Mouse (Mus musculus): ENCODE measurements around the gene Mark2. TPM values are rescaled to one million over a fixed set of nuclear protein-coding genes. Genes with fewer than 3 reads are reported as not detected.
A peak's percentile ranks its signal among the peaks of the same experiment; 100 is the strongest.

Gene Mark2
- polyA plus RNA-seq (2014; fragmentation: Nextera tagmentation; extraction: Ambion mirVana), result 43.0 and 53.9 TPM in 2 replicates

DNA sequence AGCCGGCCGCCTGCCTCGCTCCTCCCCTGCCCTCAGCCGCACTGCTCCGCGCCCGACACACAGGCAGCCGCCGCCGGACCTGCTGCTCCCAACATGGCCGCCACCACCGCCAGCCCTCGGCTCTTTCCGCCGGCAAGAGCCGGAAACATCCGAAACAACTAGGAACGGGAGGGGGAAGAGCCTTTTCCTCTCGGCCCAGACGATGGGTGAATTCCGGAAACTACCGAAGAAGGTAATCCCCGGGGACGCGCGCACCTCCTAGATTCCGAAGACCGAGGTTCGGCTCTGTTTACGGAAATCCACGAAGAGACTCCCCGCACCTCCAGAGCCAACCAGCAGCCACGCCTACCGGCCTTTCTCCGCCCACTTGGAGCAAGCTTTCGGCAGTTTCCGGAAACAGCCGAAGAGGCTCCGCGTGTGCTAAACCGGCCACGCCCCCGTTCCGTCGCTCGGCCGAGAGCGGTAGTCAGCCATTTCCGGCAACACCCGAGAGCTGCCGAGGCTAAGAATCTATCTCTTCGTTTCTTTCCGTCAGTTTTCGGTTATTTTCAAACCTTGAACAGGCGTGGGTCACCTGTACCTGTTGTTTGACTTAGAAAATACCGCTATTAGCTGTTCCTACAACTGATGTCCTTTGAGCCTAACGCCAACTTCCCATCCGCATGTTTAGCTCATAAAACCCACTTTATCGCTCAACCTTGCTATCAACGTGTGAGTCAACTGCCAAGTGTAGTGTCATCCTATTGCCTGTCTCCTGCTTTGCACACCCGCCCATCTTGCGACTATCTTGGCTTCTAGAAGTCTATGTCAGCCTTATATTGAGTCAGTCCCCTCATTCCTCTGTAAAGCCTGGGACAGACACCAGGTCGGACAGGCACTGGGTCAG lies at the start of gene Mark2:
Mark2 (minus strand) TSS at position 349 of the 886 bp plus-strand sequence.
- WGBS, result 2% methylated on average over 63 of the region's 63 CpGs
- Histone ChIP-seq H3K4me1 (ENCODE audit: control insufficient read depth, insufficient read depth, low read length) (peaks cover 25% of the 10 kb centered on the region), H3K27ac (ENCODE audit: low read depth, low read length) (peak within 1 kb of the TSS; percentile 74), H3K27me3 (ENCODE audit: control insufficient read depth, insufficient read depth, low read length) (no peaks in the 10 kb centered on the region), H3K4me3 (ENCODE audit: low read depth, low read length) (peak within 1 kb of the TSS; percentile 91), H3K9ac (ENCODE audit: low read length) (peak within 1 kb of the TSS; percentile 98), H3K4me2 (peak within 1 kb of the TSS; percentile 90), H3K36me3 (ENCODE audit: control insufficient read depth, insufficient read depth, low read length) (no peaks in the 10 kb centered on the region), H3K9me3 (ENCODE audit: control insufficient read depth, low read length) (no peaks in the 10 kb centered on the region)
- ATAC-seq (ENCODE audit: low FRiP score), result peak; percentile 96
- DNase-seq (ENCODE audit: low spot score, missing footprints), result peak; percentile 100

DNA sequence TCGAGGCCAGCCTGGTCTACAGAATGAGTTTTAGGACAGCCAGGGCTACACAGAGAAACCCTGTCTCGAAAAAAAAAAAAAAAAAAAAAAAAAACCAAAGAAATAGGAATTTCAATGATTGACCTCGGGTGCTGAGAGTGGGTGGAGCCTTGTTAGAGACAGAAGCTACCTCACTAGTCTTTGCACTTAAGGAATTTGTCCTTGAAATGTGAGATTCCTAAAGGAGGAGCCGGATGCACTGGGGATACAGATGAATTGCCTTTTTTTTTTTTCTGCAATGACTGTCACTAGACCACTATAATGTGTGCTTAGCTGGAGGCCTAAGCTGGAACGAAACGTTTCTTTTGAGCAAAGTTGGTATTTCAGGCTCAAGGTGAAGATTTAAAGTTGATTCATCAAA lies 46.8 kb upstream of the Mark2 start:
- no peak overlapping the region for H3K27ac ChIP-seq (ENCODE audit: low read depth, low read length)
- H3K36me3 ChIP-seq (ENCODE audit: control insufficient read depth, insufficient read depth, low read length), result no peaks in the 10 kb centered on the region
- no peak overlapping the region for H3K4me3 ChIP-seq (ENCODE audit: low read depth, low read length)
- DNase-seq (ENCODE audit: low spot score, missing footprints) (no peak), ATAC-seq (ENCODE audit: low FRiP score) (no peak)
- peaks cover 6% of the 10 kb centered on the region for H3K4me1 ChIP-seq (ENCODE audit: control insufficient read depth, insufficient read depth, low read length)
- H3K4me2 ChIP-seq, result no peak overlapping the region
- 86% methylated on average over 6 of the region's 6 CpGs for WGBS
- H3K27me3 ChIP-seq (ENCODE audit: control insufficient read depth, insufficient read depth, low read length), result no peaks in the 10 kb centered on the region
- H3K9ac ChIP-seq (ENCODE audit: low read length), result no peak overlapping the region
- H3K9me3 ChIP-seq (ENCODE audit: control insufficient read depth, low read length), result no peaks in the 10 kb centered on the region; the same call in 1 of the 2 replicates

DNA sequence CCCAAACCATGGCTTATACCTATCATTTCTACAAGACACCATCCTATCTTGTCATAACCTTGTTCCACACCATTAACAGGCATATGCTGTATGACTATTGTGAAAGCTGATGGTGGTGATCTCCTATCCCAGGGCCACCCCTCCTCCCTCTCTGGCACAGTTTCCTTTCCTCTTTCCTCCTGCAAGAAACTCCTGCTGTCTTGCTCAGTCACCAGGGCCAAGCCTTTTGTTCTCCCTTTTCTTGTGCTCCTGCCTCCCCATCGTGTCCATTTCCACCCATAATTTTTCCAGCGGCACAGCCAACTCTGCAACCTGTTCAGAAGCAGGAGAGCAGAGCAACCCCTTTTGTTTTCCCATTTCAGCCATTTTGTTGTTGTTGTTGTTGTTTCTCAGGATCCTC lies 44.4 kb upstream of the Mark2 start:
- DNase-seq (ENCODE audit: low spot score, missing footprints), result peak; percentile 59
- Histone ChIP-seq H3K4me1 (ENCODE audit: control insufficient read depth, insufficient read depth, low read length) (peaks cover 16% of the 10 kb centered on the region), H3K9me3 (ENCODE audit: control insufficient read depth, low read length) (no peaks in the 10 kb centered on the region; the same call in 1 of the 2 replicates), H3K27me3 (ENCODE audit: control insufficient read depth, insufficient read depth, low read length) (no peaks in the 10 kb centered on the region), H3K27ac (ENCODE audit: low read depth, low read length) (no peak overlapping the region), H3K4me2 (no peak overlapping the region), H3K36me3 (ENCODE audit: control insufficient read depth, insufficient read depth, low read length) (no peaks in the 10 kb centered on the region), H3K4me3 (ENCODE audit: low read depth, low read length) (no peak overlapping the region), H3K9ac (ENCODE audit: low read length) (no peak overlapping the region)
- WGBS, result 63% methylated on average over 2 of the region's 2 CpGs
- no peak for ATAC-seq (ENCODE audit: low FRiP score)

DNA sequence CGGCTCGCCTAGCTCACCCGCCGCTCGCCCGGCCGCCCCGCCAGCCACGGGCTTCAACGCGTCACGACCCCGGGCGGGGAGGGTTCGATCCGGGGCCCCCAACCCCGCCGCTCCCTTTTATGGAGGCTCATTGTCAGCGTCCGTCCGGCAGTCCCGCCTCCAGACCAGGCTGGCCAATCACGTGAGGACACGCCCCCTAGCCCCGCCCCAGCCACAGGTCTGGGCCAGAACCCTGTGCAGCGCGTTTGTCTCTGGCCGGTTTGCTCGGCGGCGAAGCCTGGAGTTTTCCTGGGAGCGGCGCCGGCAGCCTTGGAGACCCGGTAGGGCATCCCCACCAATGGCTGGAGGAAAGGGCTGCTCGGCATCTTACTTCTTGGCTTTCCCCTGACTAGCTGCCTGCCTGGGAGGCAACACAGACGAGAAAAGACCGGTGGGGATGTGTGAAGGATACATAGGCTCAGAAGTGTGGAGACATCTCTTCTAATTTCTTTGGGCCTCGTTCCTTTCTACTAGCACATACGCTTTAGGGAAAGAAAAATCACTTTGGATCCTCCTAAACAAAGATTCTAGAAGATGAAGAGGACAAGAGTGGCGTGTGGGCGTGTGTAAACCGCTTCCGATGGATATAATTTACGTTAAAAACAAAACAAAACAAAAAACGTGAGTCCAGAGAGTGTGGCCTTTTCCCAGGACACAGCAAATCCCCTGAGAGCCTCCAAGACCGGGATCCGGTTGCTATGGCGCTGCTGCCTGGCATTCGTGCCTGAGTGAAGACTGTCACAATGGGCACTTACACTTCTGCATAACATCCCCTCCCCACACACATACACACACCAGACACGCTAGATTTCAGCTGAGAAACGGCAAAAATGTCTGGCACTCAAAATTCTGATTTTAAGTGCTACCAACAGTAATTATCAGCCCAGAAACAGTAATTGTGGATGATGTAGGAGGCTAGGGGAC lies 41.5 kb upstream of the Mark2 start, which contains the start of gene Spindoc:
Spindoc (minus strand) TSS at position 92 of the 963 bp plus-strand sequence.
- H3K9me3 ChIP-seq (ENCODE audit: control insufficient read depth, low read length), result no peaks in the 10 kb centered on the region; the same call in 1 of the 2 replicates
- peaks cover 16% of the 10 kb centered on the region for H3K4me1 ChIP-seq (ENCODE audit: control insufficient read depth, insufficient read depth, low read length)
- peak; percentile 98 for ATAC-seq (ENCODE audit: low FRiP score)
- WGBS, result under 1% methylated on average over 50 of the region's 52 CpGs
- DNase-seq (ENCODE audit: low spot score, missing footprints), result peak; percentile 100
- no peaks in the 10 kb centered on the region for H3K27me3 ChIP-seq (ENCODE audit: control insufficient read depth, insufficient read depth, low read length)
- no peaks in the 10 kb centered on the region; the same call in 1 of the 2 replicates for H3K36me3 ChIP-seq (ENCODE audit: control insufficient read depth, insufficient read depth, low read length)
- peak within 1 kb of the TSS; percentile 96 for H3K27ac ChIP-seq (ENCODE audit: low read depth, low read length)
- peak within 1 kb of the TSS; percentile 89 for H3K9ac ChIP-seq (ENCODE audit: low read length)
- H3K4me2 ChIP-seq, result peak within 1 kb of the TSS; percentile 68
- peak within 1 kb of the TSS; percentile 74 for H3K4me3 ChIP-seq (ENCODE audit: low read depth, low read length)

DNA sequence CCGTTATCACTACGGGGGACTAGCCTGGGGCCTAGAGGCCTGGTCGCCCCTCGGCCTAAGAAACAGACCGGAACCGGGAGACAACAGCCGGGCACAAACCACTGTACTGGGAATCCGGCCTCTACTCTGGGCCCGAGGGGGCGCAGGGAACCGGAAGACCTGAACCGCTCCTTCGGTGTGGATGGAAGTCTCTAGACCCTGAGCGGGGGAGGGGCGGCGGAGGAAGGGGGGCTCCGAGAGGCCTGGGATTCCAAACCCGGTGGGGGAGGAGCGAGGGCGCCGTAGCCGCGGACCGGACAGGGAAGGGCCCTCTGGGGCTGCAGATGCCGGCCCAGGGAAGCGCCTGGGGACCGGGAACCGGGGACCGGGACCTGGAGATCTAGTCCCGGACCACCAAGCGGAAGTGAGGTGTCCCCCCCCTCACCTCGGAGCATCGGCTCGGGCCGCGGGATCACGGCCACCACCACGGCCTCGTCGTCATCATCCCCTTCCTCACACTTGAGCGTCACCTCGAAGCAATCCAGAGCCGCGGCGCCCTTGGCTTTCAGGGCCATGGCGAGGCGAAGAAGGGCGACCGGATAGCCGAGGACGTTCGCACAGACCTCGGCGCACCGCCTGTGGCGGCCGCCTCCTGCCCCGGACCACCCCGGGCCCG lies 40.7 kb upstream of the Mark2 start:
- ATAC-seq (ENCODE audit: low FRiP score), result no peak; the same call in 1 of the 2 replicates
- Histone ChIP-seq H3K4me2 (peak overlapping the region; percentile 68), H3K4me1 (ENCODE audit: control insufficient read depth, insufficient read depth, low read length) (peaks cover 16% of the 10 kb centered on the region), H3K4me3 (ENCODE audit: low read depth, low read length) (peak overlapping the region; percentile 74), H3K9me3 (ENCODE audit: control insufficient read depth, low read length) (no peaks in the 10 kb centered on the region), H3K9ac (ENCODE audit: low read length) (peak overlapping the region; percentile 89), H3K36me3 (ENCODE audit: control insufficient read depth, insufficient read depth, low read length) (no peaks in the 10 kb centered on the region; the same call in 1 of the 2 replicates), H3K27me3 (ENCODE audit: control insufficient read depth, insufficient read depth, low read length) (no peaks in the 10 kb centered on the region), H3K27ac (ENCODE audit: low read depth, low read length) (peak overlapping the region; percentile 96)
- DNase-seq (ENCODE audit: low spot score, missing footprints), result peak; percentile 97
- WGBS, result under 1% methylated on average over 56 of the region's 60 CpGs

DNA sequence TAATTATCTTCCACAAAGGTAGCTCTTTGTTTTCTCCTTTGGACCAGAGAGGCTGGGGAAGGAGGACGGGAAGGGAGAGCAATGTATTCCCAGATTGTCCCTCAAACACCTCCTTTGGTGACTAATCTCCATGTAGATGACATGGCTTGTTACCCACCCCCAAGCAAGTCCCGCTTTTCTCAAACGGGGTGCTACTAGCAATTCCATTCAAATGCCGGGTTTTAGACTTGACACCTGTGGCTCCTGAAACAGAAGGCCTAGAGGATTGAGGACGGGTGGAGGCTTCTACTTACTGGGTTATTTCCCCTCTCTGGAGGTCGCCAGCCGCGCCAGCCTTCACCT lies 40.2 kb upstream of the Mark2 start:
- H3K27ac ChIP-seq (ENCODE audit: low read depth, low read length), result peak overlapping the region; percentile 96; the same call in 1 of the 2 replicates
- no peaks in the 10 kb centered on the region for H3K27me3 ChIP-seq (ENCODE audit: control insufficient read depth, insufficient read depth, low read length)
- peak overlapping the region; percentile 68 for H3K4me2 ChIP-seq
- DNase-seq (ENCODE audit: low spot score, missing footprints), result no peak
- H3K4me1 ChIP-seq (ENCODE audit: control insufficient read depth, insufficient read depth, low read length), result peaks cover 16% of the 10 kb centered on the region
- no peak for ATAC-seq (ENCODE audit: low FRiP score)
- no peaks in the 10 kb centered on the region; the same call in 1 of the 2 replicates for H3K36me3 ChIP-seq (ENCODE audit: control insufficient read depth, insufficient read depth, low read length)
- H3K4me3 ChIP-seq (ENCODE audit: low read depth, low read length), result peak overlapping the region; percentile 74
- 1% methylated on average over 8 of the region's 8 CpGs for WGBS
- H3K9ac ChIP-seq (ENCODE audit: low read length), result peak overlapping the region; percentile 89
- H3K9me3 ChIP-seq (ENCODE audit: control insufficient read depth, low read length), result no peaks in the 10 kb centered on the region

DNA sequence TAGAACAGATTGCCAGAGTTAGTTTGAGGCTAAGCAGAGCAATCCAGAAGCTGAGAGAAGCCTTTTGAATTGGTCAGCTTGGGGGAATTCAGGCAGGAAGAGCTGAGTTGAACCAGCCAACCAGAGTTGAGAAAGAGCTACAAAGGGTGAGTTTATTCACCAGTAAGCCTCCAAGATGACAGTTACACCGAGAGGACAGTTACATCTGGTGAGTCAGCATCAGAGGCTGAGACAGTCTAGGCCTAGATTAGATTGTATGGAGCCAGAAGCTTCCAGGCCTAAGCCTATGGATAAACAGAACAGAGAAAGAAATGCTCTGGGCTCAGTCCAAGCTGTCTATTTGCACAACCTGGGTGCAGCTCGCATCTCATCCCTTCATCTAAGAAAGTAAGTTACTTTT lies 36.0 kb upstream of the Mark2 start:
- Histone ChIP-seq H3K27ac (ENCODE audit: low read depth, low read length) (no peak overlapping the region), H3K27me3 (ENCODE audit: control insufficient read depth, insufficient read depth, low read length) (no peaks in the 10 kb centered on the region), H3K4me2 (no peak overlapping the region), H3K9me3 (ENCODE audit: control insufficient read depth, low read length) (no peaks in the 10 kb centered on the region), H3K4me1 (ENCODE audit: control insufficient read depth, insufficient read depth, low read length) (peaks cover 10% of the 10 kb centered on the region), H3K36me3 (ENCODE audit: control insufficient read depth, insufficient read depth, low read length) (peaks cover 15% of the 10 kb centered on the region), H3K9ac (ENCODE audit: low read length) (no peak overlapping the region), H3K4me3 (ENCODE audit: low read depth, low read length) (no peak overlapping the region)
- 76% methylated on average over 2 of the region's 2 CpGs for WGBS
- no peak for ATAC-seq (ENCODE audit: low FRiP score)
- no peak for DNase-seq (ENCODE audit: low spot score, missing footprints)

DNA sequence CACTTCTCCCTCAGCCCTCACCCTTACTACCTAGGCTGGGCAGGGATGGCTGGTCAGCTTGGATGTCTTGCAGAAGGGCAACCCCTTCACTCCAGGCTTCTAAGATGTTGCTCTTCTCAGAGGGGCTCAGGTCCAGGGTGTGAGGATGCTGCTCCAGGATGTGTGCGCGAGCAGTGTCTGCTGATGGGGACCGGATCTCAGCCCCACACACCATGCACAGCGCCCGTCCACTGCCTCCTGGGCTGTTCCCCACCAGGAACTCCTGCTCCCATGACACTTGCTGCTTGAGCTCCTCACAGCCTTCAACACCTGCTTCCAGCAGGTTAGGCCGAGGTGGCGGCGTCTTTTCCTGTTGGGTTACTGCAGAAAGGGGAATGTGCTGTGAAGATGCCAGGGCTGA lies 32.8 kb upstream of the Mark2 start:
- no peak overlapping the region for H3K4me2 ChIP-seq
- no peaks in the 10 kb centered on the region for H3K9me3 ChIP-seq (ENCODE audit: control insufficient read depth, low read length)
- no peak overlapping the region for H3K9ac ChIP-seq (ENCODE audit: low read length)
- no peaks in the 10 kb centered on the region for H3K4me1 ChIP-seq (ENCODE audit: control insufficient read depth, insufficient read depth, low read length)
- H3K27ac ChIP-seq (ENCODE audit: low read depth, low read length), result no peak overlapping the region
- H3K36me3 ChIP-seq (ENCODE audit: control insufficient read depth, insufficient read depth, low read length), result peaks cover 31% of the 10 kb centered on the region
- H3K27me3 ChIP-seq (ENCODE audit: control insufficient read depth, insufficient read depth, low read length), result no peaks in the 10 kb centered on the region
- WGBS, result 96% methylated on average over 8 of the region's 8 CpGs
- no peak for DNase-seq (ENCODE audit: low spot score, missing footprints)
- no peak for ATAC-seq (ENCODE audit: low FRiP score)
- H3K4me3 ChIP-seq (ENCODE audit: low read depth, low read length), result no peak overlapping the region
